Mouse (Mus musculus) left cerebral cortex, postnatal 4 days (tissue): ENCODE results near the gene Tekt2. TPM values are rescaled to one million over a fixed set of nuclear protein-coding genes. Genes with fewer than 3 reads are reported as not detected.

Experiments used
- DNase-seq: peaks from one replicate; pipeline ENCODE4 v3.0.0-alpha.2; 2022
- intact Hi-C: fragments of 180-260 bp; cut with DNase I; formaldehyde crosslinking; loops from one replicate; pipeline ENCODE4 v1.15.1; 2025
- total RNA-seq, 2 experiments: library from RNA; stranded (reverse); gene quantifications; 2 replicates each; pipeline ENCODE4 v1.2.3; 2021

Gene Tekt2
- total RNA-seq, 2 experiments from 2014 or later = 3.5 to 5.1 TPM

GRCm38 (mm10) chr4:126309211-126309921, 16.1 kb downstream of the Tekt2 start:
- intact Hi-C loops = no loop called here
- peak; percentile 56 for DNase-seq

- intact Hi-C loops = no loop called here
- DNase-seq = no peak
Measured at GRCm38 (mm10) chr4:126306827-126307226, 18.7 kb downstream of the Tekt2 start.

- intact Hi-C loops = no loop called here
- no peak for DNase-seq
Measured at GRCm38 (mm10) chr4:126306058-126306457, 19.4 kb downstream of the Tekt2 start.

- DNase-seq = no peak
- intact Hi-C loops = no loop called here
Measured at GRCm38 (mm10) chr4:126305428-126305827, 20.1 kb downstream of the Tekt2 start.

- no peak for DNase-seq
- intact Hi-C loops = no loop called here
Measured at GRCm38 (mm10) chr4:126303877-126304276, 21.6 kb downstream of the Tekt2 start.

GRCm38 (mm10) chr4:126301584-126302309, 23.7 kb downstream of the Tekt2 start:
- no peak for DNase-seq

GRCm38 (mm10) chr4:126300916-126301583, 24.4 kb downstream of the Tekt2 start:
- intact Hi-C loops = no loop called here
- no peak for DNase-seq

More at GRCm38 (mm10) chr4:126301584-126302309, 23.7 kb downstream of the Tekt2 start:
- intact Hi-C loops = no loop called here

GRCm38 (mm10) chr4:126296617-126297101, 28.8 kb downstream of the Tekt2 start:
- intact Hi-C loops = no loop called here
- DNase-seq = peak; percentile 58

- no peak for DNase-seq
- intact Hi-C loops = no loop called here
Measured at GRCm38 (mm10) chr4:126295937-126296336, 29.6 kb downstream of the Tekt2 start.

- no peak for DNase-seq
- intact Hi-C loops = no loop called here
Measured at GRCm38 (mm10) chr4:126295152-126295551, 30.3 kb downstream of the Tekt2 start.

GRCm38 (mm10) chr4:126291196-126291595, 34.3 kb downstream of the Tekt2 start:
- intact Hi-C loops = no loop called here
- DNase-seq = no peak

GRCm38 (mm10) chr4:126290314-126290713, 35.2 kb downstream of the Tekt2 start:
- intact Hi-C loops = no loop called here
- no peak for DNase-seq

GRCm38 (mm10) chr4:126288085-126288666, 37.3 kb downstream of the Tekt2 start:
- intact Hi-C loops = no loop called here

GRCm38 (mm10) chr4:126287302-126287995, 38.0 kb downstream of the Tekt2 start:
- DNase-seq = no peak

More at GRCm38 (mm10) chr4:126288085-126288666, 37.3 kb downstream of the Tekt2 start:
- DNase-seq = no peak

GRCm38 (mm10) chr4:126286492-126286891, 39.0 kb downstream of the Tekt2 start, which contains the start of gene Col8a2:
TSS of gene Col8a2 (plus strand) at chr4:126286793.
- DNase-seq = no peak
- intact Hi-C loops = no loop called here

More at GRCm38 (mm10) chr4:126287302-126287995, 38.0 kb downstream of the Tekt2 start:
- intact Hi-C loops = no loop called here

- DNase-seq = no peak
- intact Hi-C loops = no loop called here
Measured at GRCm38 (mm10) chr4:126283582-126283981, 41.9 kb downstream of the Tekt2 start.

- intact Hi-C loops = no loop called here
Measured at GRCm38 (mm10) chr4:126281706-126282105, 43.8 kb downstream of the Tekt2 start.

GRCm38 (mm10) chr4:126278961-126279360, 46.5 kb downstream of the Tekt2 start:
- intact Hi-C loops = loop anchor here (5.0 kb wide), 1 partner anchor 52 kb away; no protein-coding TSS in a partner anchor

More at GRCm38 (mm10) chr4:126281706-126282105, 43.8 kb downstream of the Tekt2 start:
- DNase-seq = no peak

GRCm38 (mm10) chr4:126278565-126278915, 46.9 kb downstream of the Tekt2 start:
- intact Hi-C loops = loop anchor here (5.0 kb wide), 1 partner anchor 51 kb away; no protein-coding TSS in a partner anchor
- no peak for DNase-seq

More at GRCm38 (mm10) chr4:126278961-126279360, 46.5 kb downstream of the Tekt2 start:
- DNase-seq = no peak
